Mouse (Mus musculus) liver, embryonic 16.5 days (tissue): ENCODE data around the gene Parp2. TPM values are rescaled to one million over a fixed set of nuclear protein-coding genes. Genes with fewer than 3 reads are reported as not detected.

Experiments used
- ATAC-seq: fragments of 200-750 bp; cut with Nextera tagmentation; 2 replicates; pipeline ENCODE4 v1.8.0; 2017; ENCODE audit warnings: low read depth, mild to moderate bottlenecking, moderate number of reproducible peaks, moderate library complexity
- H3K27ac ChIP-seq: fragments of 300-500 bp; sonication (generic); 2 replicates; pipeline ENCODE4 v1.5.1; 2014; ENCODE audit warnings: mild to moderate bottlenecking, low read length
- H3K27me3 ChIP-seq: fragments of 300-500 bp; sonication (generic); 2 replicates; pipeline ENCODE4 v1.6.1; 2014; ENCODE audit warnings: low read depth, low read length, mixed read lengths; ENCODE audit not compliant: control insufficient read depth, insufficient read depth
- H3K36me3 ChIP-seq: fragments of 300-500 bp; sonication (generic); 2 replicates; pipeline ENCODE4 v1.6.1; 2014; ENCODE audit warnings: mild to moderate bottlenecking; ENCODE audit not compliant: control insufficient read depth, insufficient read depth
- H3K4me1 ChIP-seq: fragments of 300-500 bp; sonication (generic); 2 replicates; pipeline ENCODE4 v1.6.1; 2014; ENCODE audit warnings: low read depth, low read length, mixed read lengths; ENCODE audit not compliant: control insufficient read depth
- H3K4me2 ChIP-seq: fragments of 300-500 bp; sonication (generic); 2 replicates; pipeline ENCODE4 v1.6.1; 2014; ENCODE audit warnings: low read depth, low read length, mixed read lengths
- H3K4me3 ChIP-seq: fragments of 300-500 bp; sonication (generic); 2 replicates; pipeline ENCODE4 v1.5.1; 2014; ENCODE audit warnings: low read depth, mild to moderate bottlenecking, low read length
- H3K9ac ChIP-seq: fragments of 300-500 bp; sonication (generic); 2 replicates; pipeline ENCODE4 v1.6.1; 2014; ENCODE audit warnings: low read depth, low read length
- H3K9me3 ChIP-seq: fragments of 300-500 bp; sonication (generic); replicated peaks from 2 replicates; pipeline ENCODE4 v1.6.1; 2016; ENCODE audit warnings: low read length; ENCODE audit not compliant: control insufficient read depth
- WGBS: fragments of 180-500 bp; shearing (Covaris S2); extraction: QIAGEN DNeasy Blood & Tissue Kit; methylation state at CpG from one replicate; pipeline ENCODE4 v1.1.7; 2014; ENCODE audit not compliant: insufficient replicate concordance; 5-methylcytosine and 5-hydroxymethylcytosine counted together
- polyA plus RNA-seq: library from polyadenylated mRNA; unstranded; fragments of >200 nt; fragmentation: Nextera tagmentation; extraction: Ambion mirVana; gene quantifications from 2 replicates; pipeline ENCODE4 v1.2.1, GENCODE M21; 2015

The Parp2 gene
- polyA plus RNA-seq: 28.9 and 31.0 TPM in 2 replicates

GRCm38 (mm10) chr14:50807487-50808072 lies at the start of gene Parp2, which contains the start of gene Ccnb1ip1:
Parp2 (plus strand) TSS chr14:50807841.
Ccnb1ip1 (minus strand) TSS chr14:50807732.
- Histone ChIP-seq H3K36me3 (peaks cover 7% of the 10 kb centered on the region), H3K4me2 (peak within 1 kb of the TSS; percentile 76), H3K4me1 (peaks cover 6% of the 10 kb centered on the region), H3K9ac (peak within 1 kb of the TSS; percentile 80), H3K9me3 (no peaks in the 10 kb centered on the region), H3K4me3 (peak within 1 kb of the TSS; percentile 76), H3K27me3 (no peaks in the 10 kb centered on the region), H3K27ac (peak within 1 kb of the TSS; percentile 87)
- ATAC-seq: peak; percentile 99
- under 1% methylated on average over 42 of the region's 42 CpGs for WGBS

DNA sequence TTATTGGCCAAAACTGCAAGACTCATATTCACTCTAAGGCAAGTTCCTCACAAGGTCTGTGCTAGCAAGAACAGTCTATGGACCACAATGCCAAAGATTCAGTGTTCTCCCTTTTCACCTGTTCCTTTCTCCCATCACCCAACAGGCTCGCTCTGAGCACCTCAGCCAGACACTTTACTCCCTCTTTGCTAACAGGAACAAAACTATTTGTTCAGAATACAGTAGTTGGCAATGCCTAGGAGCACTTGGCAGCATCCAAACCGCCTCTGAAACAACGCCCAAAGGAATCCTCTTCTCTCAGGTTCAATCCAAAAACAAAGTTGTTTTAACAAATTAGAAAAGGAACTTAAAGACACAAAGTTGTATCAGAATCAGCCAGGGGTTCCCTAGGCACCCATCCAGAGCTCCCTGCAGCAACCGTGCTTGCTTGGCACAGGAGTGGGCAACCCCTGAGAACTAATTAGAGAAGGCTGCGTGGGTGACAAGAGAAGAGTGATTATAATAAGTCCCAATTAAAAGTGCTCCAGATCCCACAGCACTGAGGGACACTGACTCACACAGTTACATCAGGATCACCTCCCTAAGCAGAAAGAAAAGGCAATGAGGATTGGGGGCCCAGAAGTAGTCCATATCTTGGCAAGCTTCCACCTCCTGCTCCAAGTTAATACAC lies 49.1 kb upstream of the Parp2 start:
- 62% methylated on average over 5 of the region's 5 CpGs for WGBS
- H3K9ac ChIP-seq: no peak overlapping the region
- H3K36me3 ChIP-seq: no peaks in the 10 kb centered on the region
- no peak overlapping the region for H3K4me3 ChIP-seq
- H3K9me3 ChIP-seq: no peaks in the 10 kb centered on the region
- H3K4me1 ChIP-seq: no peaks in the 10 kb centered on the region
- H3K4me2 ChIP-seq: no peak overlapping the region
- H3K27ac ChIP-seq: no peak overlapping the region
- H3K27me3 ChIP-seq: no peaks in the 10 kb centered on the region
- no peak for ATAC-seq

GRCm38 (mm10) chr14:50765736-50766135 lies 41.9 kb upstream of the Parp2 start:
- no peak overlapping the region for H3K4me2 ChIP-seq
- no peak overlapping the region for H3K27ac ChIP-seq
- no peak for ATAC-seq
- H3K36me3 ChIP-seq: no peaks in the 10 kb centered on the region
- H3K4me1 ChIP-seq: no peaks in the 10 kb centered on the region
- no peak overlapping the region for H3K9ac ChIP-seq
- 86% methylated on average over 6 of the region's 6 CpGs for WGBS
- H3K27me3 ChIP-seq: no peaks in the 10 kb centered on the region
- no peaks in the 10 kb centered on the region for H3K9me3 ChIP-seq
- no peak overlapping the region for H3K4me3 ChIP-seq

DNA sequence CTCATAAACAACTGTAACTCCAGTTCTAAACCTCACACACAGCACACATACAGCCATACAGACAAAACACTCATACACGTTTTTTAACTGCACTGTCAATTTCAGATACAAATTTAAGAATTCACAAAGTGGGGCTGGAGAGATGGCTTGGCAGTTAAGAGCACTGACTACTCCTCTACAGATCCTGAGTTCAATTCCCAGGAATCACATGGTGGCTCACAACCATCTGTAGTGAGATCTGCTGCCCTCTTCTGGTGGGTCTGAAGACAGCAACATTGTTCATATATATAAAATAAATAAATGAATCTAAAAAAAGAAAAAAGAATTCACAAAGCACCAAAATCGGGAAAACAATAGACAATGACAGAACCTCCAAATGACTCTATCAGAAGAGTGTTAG lies 36.3 kb upstream of the Parp2 start:
- Histone ChIP-seq H3K4me3 (no peak overlapping the region), H3K27ac (no peak overlapping the region), H3K9me3 (no peaks in the 10 kb centered on the region), H3K4me1 (no peaks in the 10 kb centered on the region), H3K4me2 (no peak overlapping the region), H3K36me3 (peaks cover 7% of the 10 kb centered on the region), H3K9ac (no peak overlapping the region), H3K27me3 (no peaks in the 10 kb centered on the region)
- no peak for ATAC-seq
- WGBS: 45% methylated on average over 2 of the region's 2 CpGs

GRCm38 (mm10) chr14:50782166-50782565 lies 25.5 kb upstream of the Parp2 start:
- Histone ChIP-seq H3K9ac (no peak overlapping the region), H3K27me3 (no peaks in the 10 kb centered on the region), H3K27ac (no peak overlapping the region), H3K36me3 (no peaks in the 10 kb centered on the region; the same call in 1 of the 2 replicates), H3K4me2 (no peak overlapping the region), H3K4me1 (peaks cover 4% of the 10 kb centered on the region), H3K9me3 (no peaks in the 10 kb centered on the region), H3K4me3 (no peak overlapping the region)
- no peak for ATAC-seq
- WGBS: 61% methylated on average over 3 of the region's 3 CpGs

DNA sequence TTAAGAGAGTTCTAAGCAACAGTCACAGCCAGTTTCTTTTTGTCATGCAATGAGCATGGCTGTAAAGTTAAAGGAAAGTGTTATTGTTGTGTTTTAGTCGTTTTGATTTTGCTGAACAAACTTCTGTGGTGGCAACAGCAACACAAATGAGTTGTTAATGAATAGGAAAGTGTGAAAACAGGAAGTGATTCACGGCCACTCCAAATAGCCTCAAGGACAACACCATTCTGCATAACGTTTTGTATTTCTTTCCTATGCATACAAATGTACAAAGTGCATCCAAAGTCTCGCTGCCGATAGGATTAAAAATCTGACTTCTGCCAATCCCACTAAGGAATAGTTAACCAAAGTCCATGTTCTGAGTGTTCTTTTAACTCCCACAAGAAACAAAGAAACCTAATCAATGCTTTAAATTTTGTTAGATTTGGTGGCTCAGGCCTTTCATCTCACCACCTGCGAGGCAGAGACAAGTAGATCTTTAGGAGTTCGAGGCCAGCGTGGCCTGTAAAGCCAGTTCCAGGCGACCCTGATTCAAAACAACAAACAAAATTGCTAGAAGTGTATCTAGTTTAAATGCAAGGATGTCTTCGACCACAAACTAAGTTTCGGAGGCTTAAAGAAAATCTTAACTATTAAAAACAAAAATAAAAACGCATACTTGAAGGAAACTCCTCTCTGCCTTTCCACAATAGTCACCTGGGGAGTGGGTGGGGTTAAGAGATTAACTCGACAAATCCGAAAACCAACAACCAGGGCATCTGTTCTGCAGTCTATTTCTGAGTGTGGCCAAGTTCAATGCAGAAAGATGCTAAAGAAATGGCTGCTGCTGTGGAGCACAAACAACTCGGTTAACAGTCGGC lies 23.0 kb upstream of the Parp2 start:
- H3K4me2 ChIP-seq: peak overlapping the region; percentile 50
- peaks cover 4% of the 10 kb centered on the region for H3K4me1 ChIP-seq
- H3K9ac ChIP-seq: peak overlapping the region; percentile 69
- H3K27me3 ChIP-seq: no peaks in the 10 kb centered on the region
- WGBS: 17% methylated on average over 16 of the region's 16 CpGs
- no peak; the same call in 1 of the 2 replicates for ATAC-seq
- no peaks in the 10 kb centered on the region; the same call in 1 of the 2 replicates for H3K36me3 ChIP-seq
- H3K27ac ChIP-seq: no peak overlapping the region
- no peaks in the 10 kb centered on the region for H3K9me3 ChIP-seq
- peak overlapping the region; percentile 80 for H3K4me3 ChIP-seq

DNA sequence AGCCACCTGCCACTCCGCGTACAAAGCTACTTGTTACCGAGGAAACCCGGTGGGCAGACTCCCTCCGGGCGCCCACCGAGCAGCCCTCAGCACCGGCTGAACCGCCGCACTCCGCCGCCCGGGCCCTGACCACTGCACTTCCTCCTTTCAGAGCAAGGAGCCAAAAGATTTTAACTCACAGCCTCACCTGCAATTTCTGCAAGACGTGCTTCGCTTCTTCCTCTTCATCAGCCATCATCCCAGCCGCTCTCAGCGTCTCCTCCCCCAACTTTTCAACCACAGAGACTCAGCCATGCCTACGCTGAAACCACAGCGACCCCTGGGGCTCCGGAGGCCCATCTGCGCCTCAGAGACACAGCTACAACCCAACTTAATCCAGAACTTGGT lies 22.4 kb upstream of the Parp2 start, which contains the start of gene Ttc5:
Ttc5 (minus strand) TSS at position 269 of the 387 bp plus-strand sequence.
- Histone ChIP-seq H3K27ac (no peak within 1 kb of the TSS), H3K4me3 (peak within 1 kb of the TSS; percentile 80), H3K4me2 (peak within 1 kb of the TSS; percentile 50), H3K9me3 (no peaks in the 10 kb centered on the region), H3K27me3 (no peaks in the 10 kb centered on the region), H3K9ac (peak within 1 kb of the TSS; percentile 69), H3K4me1 (peaks cover 4% of the 10 kb centered on the region), H3K36me3 (no peaks in the 10 kb centered on the region; the same call in 1 of the 2 replicates)
- WGBS: under 1% methylated on average over 21 of the region's 21 CpGs
- peak; percentile 97 for ATAC-seq

DNA sequence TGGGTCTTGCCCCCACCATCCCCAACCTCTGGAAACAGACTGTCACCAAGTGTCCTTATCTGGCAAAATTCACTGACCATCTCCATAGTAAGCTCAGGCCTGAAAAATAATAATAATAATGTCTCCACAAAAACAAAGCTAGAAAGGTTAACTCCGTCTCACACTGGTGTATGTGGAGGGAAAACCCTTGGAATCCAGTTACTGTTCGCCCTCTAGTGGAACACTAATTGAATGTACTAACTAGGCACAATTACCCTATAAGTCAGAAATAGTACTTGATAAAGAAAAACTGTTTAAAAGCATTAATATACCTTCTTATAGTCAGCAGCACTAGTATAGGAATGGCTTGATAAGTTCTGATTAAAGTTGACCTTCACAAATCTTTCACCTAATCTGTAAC lies 19.5 kb upstream of the Parp2 start:
- H3K4me1 ChIP-seq: peaks cover 4% of the 10 kb centered on the region
- 8% methylated on average over 2 of the region's 2 CpGs for whole genome bisulfite sequencing
- no peak for ATAC-seq
- H3K9ac ChIP-seq: no peak overlapping the region
- no peak overlapping the region for H3K4me2 ChIP-seq
- no peaks in the 10 kb centered on the region for H3K9me3 ChIP-seq
- H3K4me3 ChIP-seq: no peak overlapping the region
- no peaks in the 10 kb centered on the region for H3K27me3 ChIP-seq
- no peak overlapping the region for H3K27ac ChIP-seq
- H3K36me3 ChIP-seq: no peaks in the 10 kb centered on the region
